Mouse (Mus musculus) liver, embryonic 14.5 days (tissue): ENCODE data around the gene Vwa3a.

ENCODE experiments used
- CTCF ChIP-seq: IDR thresholded peaks from 2 replicates; pipeline ENCODE4 v1.5.1; 2016; ENCODE audit warnings: antibody characterized with exemption, low read depth, control low read depth
- EP300 ChIP-seq: IDR thresholded peaks from 2 replicates; pipeline ENCODE4 v1.6.1; 2016; ENCODE audit warnings: antibody characterized with exemption, low read depth

GRCm38 (mm10) chr7:120823248-120823647 lies 84.1 kb downstream of the Vwa3a start:
- no peak for TF ChIP-seq EP300
- peak; percentile 95 for TF ChIP-seq CTCF
